Mouse (Mus musculus) midbrain, embryonic 13.5 days (tissue): ENCODE measurements around the gene Cd160. TPM values are rescaled to one million over a fixed set of nuclear protein-coding genes. Genes with fewer than 3 reads are reported as not detected.

ENCODE experiments used
- ATAC-seq: fragments of 200-750 bp; cut with Nextera tagmentation; 2 replicates; pipeline ENCODE4 v1.8.0; 2017; ENCODE audit warnings: mild to moderate bottlenecking, moderate TSS enrichment, moderate library complexity
- H3K27ac ChIP-seq: fragments of 300-500 bp; sonication (generic); 2 replicates; pipeline ENCODE4 v1.5.1; 2015; ENCODE audit warnings: inconsistent platforms, mild to moderate bottlenecking, moderate library complexity
- H3K27me3 ChIP-seq: fragments of 300-500 bp; sonication (generic); 2 replicates; pipeline ENCODE4 v1.6.1; 2015; ENCODE audit warnings: mild to moderate bottlenecking, inconsistent platforms
- H3K36me3 ChIP-seq: fragments of 300-500 bp; sonication (generic); 2 replicates; pipeline ENCODE4 v1.6.1; 2015; ENCODE audit warnings: mild to moderate bottlenecking, inconsistent platforms
- H3K4me1 ChIP-seq: fragments of 300-500 bp; sonication (generic); replicated peaks from 2 replicates; pipeline ENCODE4 v1.6.1; 2015; ENCODE audit warnings: inconsistent platforms
- H3K4me2 ChIP-seq: fragments of 300-500 bp; sonication (generic); replicated peaks from 2 replicates; pipeline ENCODE4 v1.6.1; 2015; ENCODE audit warnings: moderate library complexity, mild to moderate bottlenecking, inconsistent platforms
- H3K4me3 ChIP-seq: fragments of 300-500 bp; sonication (generic); replicated peaks from 2 replicates; pipeline ENCODE4 v1.5.1; 2015; ENCODE audit warnings: mild to moderate bottlenecking, inconsistent platforms
- H3K9ac ChIP-seq: fragments of 300-500 bp; sonication (generic); replicated peaks from 2 replicates; pipeline ENCODE4 v1.6.1; 2015; ENCODE audit warnings: mild to moderate bottlenecking, inconsistent platforms
- H3K9me3 ChIP-seq: fragments of 300-500 bp; sonication (generic); 2 replicates; pipeline ENCODE4 v1.6.1; 2016; ENCODE audit warnings: mild to moderate bottlenecking, inconsistent platforms
- WGBS: fragments of 180-500 bp; shearing (Covaris S2); methylation state at CpG from one replicate; pipeline ENCODE4 v1.1.7; 2015; 5-methylcytosine and 5-hydroxymethylcytosine counted together
- polyA plus RNA-seq: library from polyadenylated mRNA; unstranded; fragments of >200 nt; fragmentation: Nextera tagmentation; extraction: Ambion mirVana; gene quantifications from 2 replicates; pipeline ENCODE4 v1.2.1, GENCODE M21; 2015

Cd160 gene
- polyA plus RNA-seq, 1 experiment from 2014 or later, result 0.17 TPM

- no peaks in the 10 kb centered on the region for H3K9me3 ChIP-seq
- no peak overlapping the region for H3K4me3 ChIP-seq
- no peaks in the 10 kb centered on the region for H3K36me3 ChIP-seq
- no peak for ATAC-seq
- no peaks in the 10 kb centered on the region for H3K27me3 ChIP-seq
- no peak overlapping the region for H3K4me2 ChIP-seq
- H3K4me1 ChIP-seq, result no peaks in the 10 kb centered on the region
- WGBS, result 90% methylated on average over 2 of the region's 2 CpGs
- H3K9ac ChIP-seq, result no peak overlapping the region
- H3K27ac ChIP-seq, result no peak overlapping the region
Observed at GRCm38 (mm10) chr3:96849168-96849727, 20.1 kb upstream of the Cd160 start.

- H3K27ac ChIP-seq, result no peak overlapping the region
- no peak overlapping the region for H3K4me2 ChIP-seq
- H3K4me3 ChIP-seq, result no peak overlapping the region
- ATAC-seq, result no peak
- H3K4me1 ChIP-seq, result no peaks in the 10 kb centered on the region
- H3K9me3 ChIP-seq, result no peaks in the 10 kb centered on the region
- no peaks in the 10 kb centered on the region for H3K36me3 ChIP-seq
- H3K27me3 ChIP-seq, result no peaks in the 10 kb centered on the region
- no peak overlapping the region for H3K9ac ChIP-seq
- WGBS, result 88% methylated on average over 7 of the region's 8 CpGs
Observed at GRCm38 (mm10) chr3:96848470-96848869, 19.3 kb upstream of the Cd160 start.

- no peaks in the 10 kb centered on the region for H3K27me3 ChIP-seq
- no peak overlapping the region for H3K9ac ChIP-seq
- WGBS, result 46% methylated on average over 6 of the region's 6 CpGs
- no peak for ATAC-seq
- H3K4me1 ChIP-seq, result no peaks in the 10 kb centered on the region
- H3K27ac ChIP-seq, result no peak overlapping the region
- H3K9me3 ChIP-seq, result no peaks in the 10 kb centered on the region
- no peaks in the 10 kb centered on the region for H3K36me3 ChIP-seq
- no peak overlapping the region for H3K4me2 ChIP-seq
- H3K4me3 ChIP-seq, result no peak overlapping the region
Observed at GRCm38 (mm10) chr3:96847661-96848060, 18.5 kb upstream of the Cd160 start.

- H3K9me3 ChIP-seq, result no peaks in the 10 kb centered on the region
- H3K9ac ChIP-seq, result no peak overlapping the region
- ATAC-seq, result no peak
- no peaks in the 10 kb centered on the region for H3K4me1 ChIP-seq
- no peak overlapping the region for H3K4me2 ChIP-seq
- no peaks in the 10 kb centered on the region for H3K27me3 ChIP-seq
- 92% methylated on average over 12 of the region's 12 CpGs for WGBS
- no peak overlapping the region for H3K4me3 ChIP-seq
- H3K27ac ChIP-seq, result no peak overlapping the region
- no peaks in the 10 kb centered on the region for H3K36me3 ChIP-seq
Observed at GRCm38 (mm10) chr3:96846985-96847384, 17.8 kb upstream of the Cd160 start.

- H3K27me3 ChIP-seq, result no peaks in the 10 kb centered on the region
- no peak overlapping the region for H3K27ac ChIP-seq
- WGBS, result 92% methylated on average over 9 of the region's 9 CpGs
- no peak overlapping the region for H3K4me2 ChIP-seq
- H3K9ac ChIP-seq, result no peak overlapping the region
- H3K9me3 ChIP-seq, result no peaks in the 10 kb centered on the region
- H3K36me3 ChIP-seq, result no peaks in the 10 kb centered on the region
- no peak overlapping the region for H3K4me3 ChIP-seq
- H3K4me1 ChIP-seq, result no peaks in the 10 kb centered on the region
- no peak for ATAC-seq
Observed at GRCm38 (mm10) chr3:96845806-96846205, 16.7 kb upstream of the Cd160 start.

GRCm38 (mm10) chr3:96845191-96845590 lies 16.0 kb upstream of the Cd160 start:
- Histone ChIP-seq H3K27me3 (no peaks in the 10 kb centered on the region), H3K4me2 (no peak overlapping the region), H3K27ac (no peak overlapping the region), H3K36me3 (no peaks in the 10 kb centered on the region), H3K4me3 (no peak overlapping the region), H3K9me3 (no peaks in the 10 kb centered on the region), H3K9ac (no peak overlapping the region), H3K4me1 (no peaks in the 10 kb centered on the region)
- no peak for ATAC-seq
- WGBS, result 93% methylated on average over 6 of the region's 6 CpGs

GRCm38 (mm10) chr3:96838996-96839645 lies 10.0 kb upstream of the Cd160 start:
- Histone ChIP-seq H3K4me3 (no peak overlapping the region), H3K27me3 (no peaks in the 10 kb centered on the region), H3K36me3 (no peaks in the 10 kb centered on the region), H3K4me2 (no peak overlapping the region), H3K27ac (no peak overlapping the region), H3K9ac (no peak overlapping the region), H3K4me1 (no peaks in the 10 kb centered on the region), H3K9me3 (no peaks in the 10 kb centered on the region)
- no peak for ATAC-seq
- 83% methylated on average over 7 of the region's 7 CpGs for WGBS

GRCm38 (mm10) chr3:96836414-96836813 lies 7.3 kb upstream of the Cd160 start:
- 63% methylated on average over 2 of the region's 2 CpGs for WGBS
- Histone ChIP-seq H3K36me3 (no peaks in the 10 kb centered on the region), H3K4me2 (no peak overlapping the region), H3K9me3 (no peaks in the 10 kb centered on the region), H3K4me1 (no peaks in the 10 kb centered on the region), H3K27me3 (no peaks in the 10 kb centered on the region), H3K9ac (no peak overlapping the region), H3K27ac (no peak overlapping the region), H3K4me3 (no peak overlapping the region)
- ATAC-seq, result no peak

- Histone ChIP-seq H3K36me3 (no peaks in the 10 kb centered on the region), H3K4me1 (no peaks in the 10 kb centered on the region), H3K4me2 (no peak overlapping the region), H3K27ac (no peak overlapping the region), H3K9ac (no peak overlapping the region), H3K9me3 (no peaks in the 10 kb centered on the region), H3K27me3 (no peaks in the 10 kb centered on the region), H3K4me3 (no peak overlapping the region)
- no peak for ATAC-seq
- 89% methylated on average over 7 of the region's 7 CpGs for WGBS
Observed at GRCm38 (mm10) chr3:96834587-96835348, 5.6 kb upstream of the Cd160 start.

GRCm38 (mm10) chr3:96832930-96833329 lies 3.8 kb upstream of the Cd160 start:
- H3K27ac ChIP-seq, result no peak overlapping the region

GRCm38 (mm10) chr3:96829856-96830255 lies 705 bp upstream of the Cd160 start:
- H3K9ac ChIP-seq, result no peak overlapping the region
- peaks cover 3% of the 10 kb centered on the region; the same call in 1 of the 2 replicates for H3K4me1 ChIP-seq
- no peak overlapping the region for H3K4me2 ChIP-seq
- no peaks in the 10 kb centered on the region for H3K27me3 ChIP-seq
- no peak overlapping the region for H3K27ac ChIP-seq
- no peak overlapping the region for H3K4me3 ChIP-seq
- ATAC-seq, result no peak
- 79% methylated on average over 10 of the region's 10 CpGs for WGBS
- H3K36me3 ChIP-seq, result no peaks in the 10 kb centered on the region
- no peaks in the 10 kb centered on the region for H3K9me3 ChIP-seq

More at GRCm38 (mm10) chr3:96832930-96833329, 3.8 kb upstream of the Cd160 start:
- WGBS, result 18% methylated on average over 5 of the region's 5 CpGs
- Histone ChIP-seq H3K4me1 (peaks cover 3% of the 10 kb centered on the region; the same call in 1 of the 2 replicates), H3K36me3 (no peaks in the 10 kb centered on the region), H3K9ac (no peak overlapping the region), H3K4me2 (no peak overlapping the region), H3K4me3 (no peak overlapping the region), H3K27me3 (no peaks in the 10 kb centered on the region), H3K9me3 (no peaks in the 10 kb centered on the region)
- 0 out of 2 replicates have a peak, but pooled peaks have one; percentile 30 for ATAC-seq

GRCm38 (mm10) chr3:96828308-96828864 lies 765 bp downstream of the Cd160 start:
- H3K36me3 ChIP-seq, result no peaks in the 10 kb centered on the region
- no peak overlapping the region for H3K4me2 ChIP-seq
- no peaks in the 10 kb centered on the region for H3K9me3 ChIP-seq
- no peaks in the 10 kb centered on the region for H3K27me3 ChIP-seq
- no peak overlapping the region for H3K4me3 ChIP-seq
- ATAC-seq, result peak; percentile 66; the same call in 1 of the 2 replicates
- WGBS, result 32% methylated on average over 15 of the region's 15 CpGs
- no peak overlapping the region for H3K9ac ChIP-seq
- no peak overlapping the region for H3K27ac ChIP-seq
- peaks cover 3% of the 10 kb centered on the region; the same call in 1 of the 2 replicates for H3K4me1 ChIP-seq
